Mouse (Mus musculus) adrenal gland, adult 18-20 months (tissue): Measurements from ENCODE around the gene Hist1h4c. TPM values are rescaled to one million over a fixed set of nuclear protein-coding genes. Genes with fewer than 3 reads are reported as not detected.

Experiments used
- microRNA-seq, 2 experiments: library from miRNA; unstranded; fragments of <30 nt; microRNA quantifications; one replicate each; pipeline ENCODE4 v1.2.0; 2021; ENCODE audit warnings: borderline number of aligned reads in 2 of 2
- total RNA-seq, 2 experiments: library from RNA; stranded (reverse); gene quantifications; 1 replicate in 1 of 2; 2 replicates in 1 of 2; pipeline ENCODE4 v1.2.3; 2021

Gene Hist1h4c
- total RNA-seq, 2 experiments from 2014 or later, result 79.0 to 94.6 TPM

Small RNA genes lying within 50 kb of the gene (microRNA-seq; reads per million reads assigned to microRNA genes)
- 0 reads per million in 2 experiments for gene Gm44314
- 0 reads per million in 2 experiments for gene Gm44350

Other genes starting within 250 kb of the Hist1h4c start
- gene Btn1a1, start 232.6 kb downstream of the Hist1h4c start, total RNA-seq, result under 1 TPM in 1 of 2 experiments, not detected in 1; 0.10 TPM
- not detected for gene Btn2a2, start 209.6 kb downstream of the Hist1h4c start, total RNA-seq
- gene Hist1h4h, start 167.4 kb downstream of the Hist1h4c start, total RNA-seq, result 100 to 1,000 TPM; 400 to 445 TPM
- gene Hist1h2af, start 164.5 kb downstream of the Hist1h4c start, total RNA-seq, result 10 to 100 TPM in 1 of 2 experiments, 1 to 10 TPM in 1; 8.5 to 12.6 TPM
- 1 to 10 TPM; 3.8 to 4.7 TPM for gene Hist1h3g, start 163.0 kb downstream of the Hist1h4c start, total RNA-seq
- 1 to 10 TPM; 1.8 to 2.2 TPM for gene Hist1h2bh, start 155.1 kb downstream of the Hist1h4c start, total RNA-seq
- gene Hist1h3f, start 154.4 kb downstream of the Hist1h4c start, total RNA-seq, result 10 to 100 TPM; 12.6 to 12.7 TPM
- 10 to 100 TPM; 32.5 to 41.1 TPM for gene Hist1h4f, start 146.8 kb downstream of the Hist1h4c start, total RNA-seq
- 1 to 10 TPM; 1.5 to 1.6 TPM for gene Hist1h1d, start 145.2 kb downstream of the Hist1h4c start, total RNA-seq
- 10 to 100 TPM; 31.7 to 35.9 TPM for gene Hist1h3e, start 136.1 kb downstream of the Hist1h4c start, total RNA-seq
- 1 to 10 TPM; 2.9 to 3.8 TPM for gene Hist1h2ae, start 127.2 kb downstream of the Hist1h4c start, total RNA-seq
- gene Hist1h2bg, start 127.1 kb downstream of the Hist1h4c start, total RNA-seq, result 10 to 100 TPM; 54.4 to 56.8 TPM
- 10 to 100 TPM; 15.9 to 21.9 TPM for gene Hist1h2bf, start 124.3 kb downstream of the Hist1h4c start, total RNA-seq
- gene Hist1h2ad, start 124.1 kb downstream of the Hist1h4c start, total RNA-seq, result 1 to 10 TPM; 5.6 to 6.1 TPM
- 1 to 10 TPM; 3.2 to 3.9 TPM for gene Hist1h3d, start 122.7 kb downstream of the Hist1h4c start, total RNA-seq
- 100 to 1,000 TPM; 125 to 153 TPM for gene Hist1h4d, start 116.9 kb downstream of the Hist1h4c start, total RNA-seq
- gene Hist1h2be, start 77.3 kb downstream of the Hist1h4c start, total RNA-seq, result 10 to 100 TPM in 1 of 2 experiments, 1 to 10 TPM in 1; 9.3 to 13.3 TPM
- gene Hist1h1e, start 75.9 kb downstream of the Hist1h4c start, total RNA-seq, result 10 to 100 TPM; 33.6 to 39.8 TPM
- 1 to 10 TPM; 2.0 to 2.2 TPM for gene Hist1h2ac, start 14.5 kb downstream of the Hist1h4c start, total RNA-seq
- 100 to 1,000 TPM; 115 to 172 TPM for gene Hist1h2bc, start 14.3 kb downstream of the Hist1h4c start, total RNA-seq
- not detected for gene Hist1h1t, start 2.6 kb downstream of the Hist1h4c start, total RNA-seq
- 10 to 100 TPM; 33.3 to 45.6 TPM for gene Hfe, start 12.4 kb upstream of the Hist1h4c start, total RNA-seq
- 100 to 1,000 TPM; 157 to 187 TPM for gene Hist1h1c, start 40.4 kb upstream of the Hist1h4c start, total RNA-seq
- gene Hist1h3c, start 47.1 kb upstream of the Hist1h4c start, total RNA-seq, result 1 to 10 TPM; 4.6 to 5.4 TPM
- 10 to 100 TPM; 16.2 to 17.9 TPM for gene Hist1h2bb, start 48.3 kb upstream of the Hist1h4c start, total RNA-seq
- 10 to 100 TPM; 19.4 to 19.5 TPM for gene Hist1h2ab, start 52.7 kb upstream of the Hist1h4c start, total RNA-seq
- 10 to 100 TPM; 16.4 to 23.4 TPM for gene Hist1h3b, start 53.8 kb upstream of the Hist1h4c start, total RNA-seq
- 10 to 100 TPM; 61.2 to 90.4 TPM for gene Hist1h4b, start 58.6 kb upstream of the Hist1h4c start, total RNA-seq
- 10 to 100 TPM; 21.6 to 23.4 TPM for gene Hist1h4a, start 62.8 kb upstream of the Hist1h4c start, total RNA-seq
- 10 to 100 TPM; 18.1 to 28.1 TPM for gene Hist1h3a, start 63.9 kb upstream of the Hist1h4c start, total RNA-seq
- 10 to 100 TPM in 1 of 2 experiments, 1 to 10 TPM in 1; 7.1 to 14.2 TPM for gene Hist1h1a, start 65.2 kb upstream of the Hist1h4c start, total RNA-seq
- not detected for gene Trim38, start 71.5 kb upstream of the Hist1h4c start, total RNA-seq
- not detected for gene Slc17a2, start 108.5 kb upstream of the Hist1h4c start, total RNA-seq
- gene Slc17a3, start 141.0 kb upstream of the Hist1h4c start, total RNA-seq, result under 1 TPM; 0.16 to 0.86 TPM
- not detected for gene Slc17a1, start 169.3 kb upstream of the Hist1h4c start, total RNA-seq
- gene Slc17a4, start 216.6 kb upstream of the Hist1h4c start, total RNA-seq, result under 1 TPM in 1 of 2 experiments, not detected in 1; 0.53 TPM
- gene Hist1h2ba, start 235.7 kb upstream of the Hist1h4c start, total RNA-seq, result not detected
- not detected for gene Hist1h2aa, start 236.0 kb upstream of the Hist1h4c start, total RNA-seq